Mouse (Mus musculus): Measurements from ENCODE around the gene Ticrr. TPM values are rescaled to one million over a fixed set of nuclear protein-coding genes. Genes with fewer than 3 reads are reported as not detected.
A peak's percentile ranks its signal among the peaks of the same experiment; 100 is the strongest.

The Ticrr gene
- total RNA-seq, 2 experiments from 2014 or later, result not detected

- peak in 1 of 2 experiments; percentile 41 for DNase-seq (ENCODE audit: low spot score in 2 of 2)
Observed at GRCm38 (mm10) chr7:79744051-79744450, 84.1 kb downstream of the Ticrr start.

GRCm38 (mm10) chr7:79744585-79744984 lies 84.6 kb downstream of the Ticrr start:
- no peak for DNase-seq (ENCODE audit: low spot score in 2 of 2)

- DNase-seq (ENCODE audit: low spot score in 2 of 2), result no peak
Observed at GRCm38 (mm10) chr7:79747659-79748058, 87.7 kb downstream of the Ticrr start.

Other genes starting within 250 kb of the Ticrr start
- gene Polg, start 193.8 kb upstream of the Ticrr start, total RNA-seq (2021), result 10 to 100 TPM; 81.6 to 81.7 TPM
- 1 to 10 TPM in 1 of 2 experiments, under 1 TPM in 1; 0.82 to 1.8 TPM for gene Rhcg, start 42.5 kb upstream of the Ticrr start, total RNA-seq (2021)
- 1 to 10 TPM; 1.5 TPM for gene Kif7, start 55.5 kb downstream of the Ticrr start, total RNA-seq (2021)
- gene Plin1, start 72.7 kb downstream of the Ticrr start, total RNA-seq (2021), result under 1 TPM in 1 of 2 experiments, not detected in 1; 0.37 TPM
- 10 to 100 TPM; 12.0 to 14.4 TPM for gene Pex11a, start 82.9 kb downstream of the Ticrr start, total RNA-seq (2021)
- gene Wdr93, start 83.0 kb downstream of the Ticrr start, total RNA-seq (2021), result under 1 TPM; 0.23 to 0.40 TPM
- gene Mesp1, start 133.6 kb downstream of the Ticrr start, total RNA-seq (2021), result under 1 TPM; 0.36 to 0.42 TPM
- gene Mesp2, start 150.5 kb downstream of the Ticrr start, total RNA-seq (2021), result 1 to 10 TPM; 1.5 to 2.0 TPM
- 1 to 10 TPM; 1.3 to 2.1 TPM for gene Anpep, start 200.9 kb downstream of the Ticrr start, total RNA-seq (2021)